Mouse (Mus musculus) brain, embryonic 14.5 days (tissue): Measurements from ENCODE around the gene Cacna2d2. TPM values are rescaled to one million over a fixed set of nuclear protein-coding genes. Genes with fewer than 3 reads are reported as not detected.
A peak's percentile ranks its signal among the peaks of the same experiment; 100 is the strongest.

Experiments
- DNase-seq: peaks from one replicate; pipeline ENCODE4 v3.0.0-alpha.2; 2011; ENCODE audit warnings: low read depth
- CTCF ChIP-seq: fragments of 200-500 bp; IDR thresholded peaks from 2 replicates; pipeline ENCODE4 v1.5.1; 2012; ENCODE audit warnings: inconsistent platforms, mild to moderate bottlenecking, moderate library complexity, borderline replicate concordance; ENCODE audit not compliant: insufficient read depth, insufficient read length; ENCODE audit errors: extremely low read depth
- POLR2A ChIP-seq: fragments of 200-500 bp; IDR thresholded peaks from 2 replicates; pipeline ENCODE4 v1.6.1; 2012; ENCODE audit warnings: mild to moderate bottlenecking, inconsistent platforms, borderline replicate concordance; ENCODE audit not compliant: poor library complexity, insufficient read depth, insufficient read length, severe bottlenecking; ENCODE audit errors: extremely low read depth
- polyA plus RNA-seq: library from polyadenylated mRNA; depleted of rRNA; stranded (reverse); fragments of >200 nt; gene quantifications from 2 replicates; pipeline ENCODE4 v1.2.3, GENCODE M21; 2012

The Cacna2d2 gene
- polyA plus RNA-seq, 1 experiment: 143 TPM

GRCm38 (mm10) chr9:107547026-107547425, 147.6 kb downstream of the Cacna2d2 start, which contains the start of gene Zmynd10:
Gene Zmynd10, plus strand, starts transcription at chr9:107547298.
- peak; percentile 96 for DNase-seq
- TF ChIP-seq POLR2A (no peak), CTCF (no peak)

GRCm38 (mm10) chr9:107547957-107548356, 148.5 kb downstream of the Cacna2d2 start:
- DNase-seq: no peak
- TF ChIP-seq CTCF (no peak), POLR2A (no peak)

- TF ChIP-seq POLR2A: no peak
- TF ChIP-seq CTCF: no peak
- no peak for DNase-seq
Measured at GRCm38 (mm10) chr9:107548820-107549219, 149.4 kb downstream of the Cacna2d2 start.

DNA sequence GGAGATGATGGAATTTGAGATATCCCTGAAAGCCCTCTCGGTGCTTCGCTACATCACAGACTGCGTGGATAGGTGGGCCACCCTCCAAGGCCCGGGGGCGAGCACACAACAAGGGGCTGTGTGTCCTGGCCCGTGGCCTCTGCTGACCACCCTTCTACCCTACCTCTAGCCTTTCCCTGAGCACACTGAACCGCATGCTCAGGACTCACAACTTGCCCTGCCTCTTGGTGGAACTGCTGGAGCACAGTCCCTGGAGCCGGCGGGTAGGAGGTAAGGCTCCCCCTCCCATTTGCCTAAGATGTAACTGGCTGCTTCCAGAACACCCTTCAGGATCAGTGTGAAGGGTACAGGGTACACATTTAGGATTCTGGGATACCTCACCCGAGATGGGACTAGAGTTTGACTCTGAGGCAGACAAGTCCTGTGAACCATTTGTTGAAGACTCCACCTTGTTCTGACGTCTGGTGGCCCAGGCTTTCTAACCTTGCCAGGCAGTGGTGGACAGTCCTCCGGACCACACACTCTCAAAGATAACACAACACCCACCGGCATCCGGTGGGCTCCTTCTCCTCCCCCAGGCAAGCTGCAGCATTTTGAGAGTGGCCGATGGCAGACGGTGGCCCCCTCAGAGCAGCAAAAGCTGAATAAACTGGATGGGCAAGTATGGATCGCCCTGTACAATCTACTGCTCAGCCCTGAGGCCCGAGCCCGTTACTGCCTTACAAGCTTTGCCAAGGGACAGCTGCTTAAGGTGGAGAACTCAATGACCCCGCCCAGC, 150.1 kb downstream of the Cacna2d2 start:
- DNase-seq: no peak
- TF ChIP-seq CTCF: no peak
- TF ChIP-seq POLR2A: no peak

- TF ChIP-seq CTCF: no peak
- no peak for TF ChIP-seq POLR2A
- no peak for DNase-seq
Measured at GRCm38 (mm10) chr9:107550491-107551116, 151.2 kb downstream of the Cacna2d2 start.

GRCm38 (mm10) chr9:107551117-107551889, 151.9 kb downstream of the Cacna2d2 start, which contains the start of gene Rassf1:
Gene Rassf1, plus strand, starts transcription at chr9:107551555.
- 0 out of 2 replicates have a peak, but pooled peaks have one; percentile 16 for TF ChIP-seq POLR2A
- no peak for TF ChIP-seq CTCF
- DNase-seq: peak; percentile 44

GRCm38 (mm10) chr9:107551890-107552355, 152.5 kb downstream of the Cacna2d2 start:
- no peak for DNase-seq
- TF ChIP-seq CTCF (no peak), POLR2A (no peak)

DNA sequence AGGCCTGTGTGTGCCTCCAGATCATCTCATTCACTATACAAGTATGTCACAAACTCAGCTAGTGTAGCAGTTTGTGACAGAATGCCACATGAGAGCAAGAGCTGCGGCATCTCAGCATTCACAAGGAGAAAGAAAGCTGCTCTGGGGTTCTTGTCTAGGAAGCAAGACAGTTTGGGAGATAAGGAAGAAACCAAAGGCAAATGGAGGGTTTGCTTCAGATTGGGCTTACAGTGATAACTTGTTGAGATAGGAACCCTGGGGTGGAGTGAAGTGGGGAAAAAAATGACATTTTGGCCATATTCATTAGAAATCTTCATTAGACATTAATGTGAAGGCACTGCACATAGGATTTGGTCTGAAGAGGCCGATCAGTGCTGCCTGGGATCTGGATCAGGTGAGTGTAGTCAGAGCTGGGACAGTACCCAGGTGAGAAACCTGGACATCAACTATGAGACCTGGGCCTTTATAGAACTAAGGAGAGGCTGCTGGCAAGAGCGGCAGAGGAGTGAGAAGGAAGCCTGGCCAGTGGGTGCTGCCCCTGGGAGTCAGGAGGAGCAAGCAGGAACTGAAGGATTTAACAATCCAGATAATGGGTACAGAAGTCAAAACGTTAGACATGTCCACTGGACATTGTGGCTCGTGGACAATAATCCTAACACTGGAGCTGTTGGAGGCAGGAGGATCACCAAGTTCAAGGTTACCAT, 153.4 kb downstream of the Cacna2d2 start:
- TF ChIP-seq CTCF (no peak), POLR2A (no peak)
- no peak for DNase-seq

GRCm38 (mm10) chr9:107553541-107554318, 154.3 kb downstream of the Cacna2d2 start:
- DNase-seq: no peak
- no peak for TF ChIP-seq POLR2A
- no peak for TF ChIP-seq CTCF

DNA sequence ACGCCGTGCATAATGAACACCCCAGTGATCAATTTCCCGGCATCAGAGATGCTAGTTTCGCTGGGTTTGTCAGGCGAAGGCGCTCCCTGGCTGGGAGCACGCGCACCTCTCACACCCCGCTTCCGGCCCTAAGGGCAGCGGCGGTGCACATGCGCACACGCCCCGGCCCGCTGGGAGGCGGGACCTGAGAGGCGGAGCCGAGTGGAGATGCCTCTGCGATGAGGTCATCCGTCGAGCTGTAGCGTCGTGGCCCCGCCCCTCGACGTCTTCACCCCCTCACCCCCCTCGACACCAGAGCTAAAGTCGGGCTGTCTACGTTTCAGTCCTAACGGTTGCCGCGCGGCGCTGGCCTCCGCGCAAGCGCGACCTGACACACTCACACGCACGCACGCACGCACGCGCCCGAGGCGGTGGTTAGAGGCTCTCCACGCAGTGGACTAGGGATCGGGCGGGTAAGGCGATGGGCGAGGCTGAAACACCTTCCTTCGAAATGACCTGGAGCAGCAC, 155.0 kb downstream of the Cacna2d2 start:
- peak; percentile 99 for DNase-seq
- TF ChIP-seq CTCF: no peak
- TF ChIP-seq POLR2A: peak; percentile 71; the same call in 1 of the 2 replicates
